Mouse (Mus musculus) layer of hippocampus, adult 2 months (tissue): ENCODE measurements around the gene Sdk2. TPM values are rescaled to one million over a fixed set of nuclear protein-coding genes. Genes with fewer than 3 reads are reported as not detected.

Experiments
- DNase-seq, 2 experiments: peaks; one replicate each; pipeline ENCODE4 v3.0.0; 2022; ENCODE audit warnings: low spot score in 2 of 2
- H3K27ac ChIP-seq: fragments of 200-600 bp; 2 replicates; pipeline ENCODE4 v1.8.1; 2022
- H3K4me3 ChIP-seq: fragments of 200-600 bp; 2 replicates; pipeline ENCODE4 v1.8.1; 2022; ENCODE audit warnings: mild to moderate bottlenecking
- CTCF ChIP-seq: fragments of 200-600 bp; conservative IDR thresholded peaks from 2 replicates; pipeline ENCODE4 v1.8.1; 2022; ENCODE audit warnings: antibody characterized with exemption, mild to moderate bottlenecking, moderate library complexity
- total RNA-seq, 2 experiments: library from RNA; stranded (reverse); gene quantifications; 2 replicates each; pipeline ENCODE4 v1.2.3; 2021

Sdk2 gene
- total RNA-seq, 2 experiments from 2014 or later, result 22.2 to 24.8 TPM

GRCm38 (mm10) chr11:113816439-113816838 lies 250.4 kb downstream of the Sdk2 start:
- no peak for TF ChIP-seq CTCF
- no peak for DNase-seq
- H3K4me3 ChIP-seq, result no peak overlapping the region
- H3K27ac ChIP-seq, result no peak overlapping the region

GRCm38 (mm10) chr11:113811546-113812339 lies 255.1 kb downstream of the Sdk2 start:
- Histone ChIP-seq H3K4me3 (no peak overlapping the region; the same call in 1 of the 2 replicates), H3K27ac (no peak overlapping the region)
- TF ChIP-seq CTCF, result peak; percentile 13
- no peak for DNase-seq

DNA sequence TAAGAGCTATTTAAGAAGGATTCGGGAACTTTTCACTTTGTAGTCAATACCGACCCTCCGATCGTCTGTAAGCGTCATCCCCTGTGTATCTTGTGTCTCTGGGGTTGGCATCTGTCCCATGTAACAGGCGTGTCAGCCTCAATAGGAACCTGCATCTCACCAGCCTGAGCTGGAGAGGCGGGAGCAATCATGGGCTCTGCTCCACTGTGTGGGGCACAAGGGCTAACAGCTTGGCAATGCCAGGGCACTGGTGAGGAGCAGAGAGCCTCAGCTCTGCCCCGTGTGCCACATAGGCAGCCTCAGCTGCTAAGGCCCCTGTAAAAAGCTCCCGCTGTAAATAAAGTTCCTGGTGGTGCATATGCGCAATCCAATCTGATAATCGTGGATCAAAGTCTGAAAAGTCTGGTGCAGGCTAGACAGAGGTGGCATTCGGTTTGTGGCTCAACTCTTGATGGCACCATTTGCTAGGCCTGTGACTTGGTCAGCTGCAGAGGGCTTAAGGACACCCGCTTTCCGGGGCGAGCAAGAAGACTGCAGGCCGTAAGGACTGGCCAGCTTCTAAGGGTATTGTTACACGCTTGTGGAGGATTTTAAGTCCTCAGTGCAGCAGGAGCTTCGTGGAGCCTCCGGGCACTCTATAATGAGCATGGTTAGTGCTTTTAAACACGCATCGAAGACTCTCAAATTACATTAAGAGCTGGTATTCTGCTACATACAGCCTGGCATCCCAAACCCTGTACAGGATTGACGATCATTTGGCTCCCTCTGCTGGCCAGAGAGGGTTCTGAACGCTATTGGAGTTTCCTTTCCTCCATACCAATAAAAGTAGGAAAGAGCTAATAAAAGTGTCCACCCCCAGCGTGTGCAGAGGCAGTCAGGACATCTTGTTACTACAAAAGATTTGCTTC lies 256.0 kb downstream of the Sdk2 start:
- no peak overlapping the region; the same call in 1 of the 2 replicates for H3K4me3 ChIP-seq
- TF ChIP-seq CTCF, result peak; percentile 96
- peak overlapping the region; percentile 60; the same call in 1 of the 2 replicates for H3K27ac ChIP-seq
- peak; percentile 82 to 88 for DNase-seq

GRCm38 (mm10) chr11:113807086-113807485 lies 259.8 kb downstream of the Sdk2 start:
- no peak for DNase-seq
- Histone ChIP-seq H3K27ac (peak overlapping the region; percentile 63; the same call in 1 of the 2 replicates), H3K4me3 (no peak overlapping the region)
- TF ChIP-seq CTCF, result no peak

DNA sequence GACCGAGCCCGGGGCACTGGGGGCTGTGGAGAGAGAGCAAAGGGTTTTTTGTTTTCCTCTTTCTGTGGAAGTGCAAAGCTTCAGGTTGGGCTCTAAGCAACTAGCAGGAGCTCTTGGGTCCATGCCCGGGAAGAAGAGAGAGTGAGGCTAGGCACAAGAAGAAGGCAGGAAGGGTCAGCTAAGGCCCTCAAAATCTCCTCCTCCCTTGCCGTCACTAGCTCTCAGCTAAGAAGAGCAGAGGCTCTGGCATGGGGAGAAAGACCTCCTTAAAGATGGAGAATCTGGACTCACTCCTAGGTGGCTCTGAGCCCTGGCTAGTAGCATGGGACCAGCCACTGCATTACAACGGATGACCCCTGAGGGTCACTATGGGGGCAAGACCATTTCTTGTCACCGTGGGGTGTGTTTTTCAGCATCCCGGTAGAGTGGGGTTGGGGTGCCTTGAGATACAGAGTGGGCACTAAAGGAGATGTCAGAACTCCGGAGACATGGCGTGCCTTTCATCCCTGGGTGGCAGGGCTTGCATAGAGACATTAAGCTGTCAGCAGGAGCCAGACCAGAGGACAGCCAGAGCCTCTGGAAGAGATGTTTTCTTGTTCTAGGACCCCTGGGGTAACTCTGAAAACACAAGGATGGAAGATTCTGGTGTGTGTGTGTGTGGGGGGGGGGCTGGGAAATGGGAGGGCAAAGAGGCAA lies 260.3 kb downstream of the Sdk2 start:
- peak overlapping the region; percentile 63 for H3K27ac ChIP-seq
- H3K4me3 ChIP-seq, result no peak overlapping the region
- no peak for TF ChIP-seq CTCF
- DNase-seq, result peak in 1 of 2 experiments; percentile 47

DNA sequence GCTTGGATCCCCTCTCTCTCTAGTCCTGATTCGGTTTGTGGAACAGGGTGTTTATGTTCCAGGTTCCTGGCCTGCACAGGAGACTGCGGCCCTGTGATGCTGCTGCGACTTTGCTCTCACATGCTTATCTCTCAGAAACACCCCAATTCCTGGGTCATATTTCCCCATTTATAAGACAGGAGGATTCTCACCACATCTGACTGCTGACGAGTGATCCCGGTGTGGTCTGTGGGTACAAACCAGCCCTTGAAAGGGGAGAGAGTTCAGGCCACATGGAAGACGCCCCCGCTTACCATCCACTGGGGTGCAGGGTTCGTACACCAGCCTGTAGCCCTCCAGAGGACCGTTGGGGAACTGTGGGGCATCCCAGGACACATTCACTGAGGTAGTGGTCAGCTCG lies 260.9 kb downstream of the Sdk2 start:
- peak; percentile 57 for TF ChIP-seq CTCF
- DNase-seq, result no peak
- Histone ChIP-seq H3K4me3 (no peak overlapping the region), H3K27ac (peak overlapping the region; percentile 63)

DNA sequence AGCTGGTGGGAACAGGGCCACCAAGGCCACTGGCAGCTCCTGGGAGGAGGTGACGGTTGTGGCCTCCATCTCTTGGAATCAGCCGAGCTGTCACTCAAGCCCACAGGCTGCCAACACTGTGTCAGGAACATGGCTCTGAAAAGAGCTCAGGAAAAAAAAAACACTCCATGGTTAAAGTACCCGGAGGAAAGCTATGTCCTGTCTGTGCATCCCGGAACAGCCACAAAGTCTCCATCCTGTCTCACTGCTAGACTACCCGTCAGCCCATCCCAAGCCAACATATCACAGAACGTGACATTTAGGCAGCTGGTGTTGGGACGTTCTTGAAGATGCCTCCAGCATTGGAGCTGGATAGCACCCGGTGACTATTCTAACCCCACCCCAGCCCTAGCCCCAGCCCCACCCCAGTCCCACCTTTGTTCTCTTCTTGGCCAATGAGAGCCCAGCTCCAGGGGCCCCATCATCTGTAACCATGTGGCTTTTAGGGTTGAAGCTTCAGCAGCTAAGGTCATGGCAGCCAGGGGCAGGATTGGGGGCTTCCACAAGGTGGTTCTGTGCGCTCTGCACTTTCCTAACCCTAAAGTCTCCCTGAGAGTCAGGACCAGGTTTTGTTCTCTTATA lies 263.4 kb downstream of the Sdk2 start:
- Histone ChIP-seq H3K4me3 (no peak overlapping the region), H3K27ac (peak overlapping the region; percentile 43; the same call in 1 of the 2 replicates)
- TF ChIP-seq CTCF, result no peak
- no peak for DNase-seq

DNA sequence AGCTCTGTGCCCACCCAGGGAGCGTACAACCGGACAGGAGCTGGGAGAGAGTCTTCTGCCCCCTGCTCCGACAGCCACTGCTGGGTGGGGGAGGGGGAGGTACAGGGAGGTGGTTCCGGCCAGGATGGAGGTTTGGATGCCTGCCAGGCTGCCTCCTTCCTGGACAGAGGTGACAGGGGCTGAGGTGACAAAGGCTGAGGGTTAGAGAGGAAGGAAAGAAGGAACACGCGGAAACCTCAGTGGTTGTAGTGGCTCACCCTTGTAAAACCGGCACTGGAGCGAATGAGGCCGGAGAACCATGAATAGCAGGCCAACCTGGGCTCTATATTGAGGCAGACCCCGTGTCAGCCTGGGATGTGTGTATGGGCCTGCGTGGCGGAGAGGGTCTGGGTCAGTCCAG lies 264.4 kb downstream of the Sdk2 start:
- DNase-seq, result no peak

DNA sequence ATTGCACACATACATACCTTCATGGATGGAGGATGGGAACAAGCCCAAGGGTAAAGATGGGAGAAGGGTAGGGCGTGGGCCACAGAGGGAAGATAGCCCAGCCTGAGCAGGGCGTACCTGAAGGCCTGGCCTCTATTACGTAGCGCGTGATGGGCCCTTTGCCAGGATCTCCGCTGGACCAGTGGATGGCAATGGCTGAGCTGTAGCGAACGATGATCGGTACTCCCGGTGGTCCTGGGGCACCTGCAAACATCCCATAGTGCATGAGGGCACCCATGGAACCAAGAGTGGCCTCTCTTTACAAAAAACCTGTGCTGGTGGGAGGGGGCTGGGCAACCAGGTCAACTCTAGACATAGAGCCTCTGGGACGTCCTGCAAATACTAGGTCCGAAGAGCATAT lies 266.8 kb downstream of the Sdk2 start:
- no peak for TF ChIP-seq CTCF
- Histone ChIP-seq H3K4me3 (no peak overlapping the region), H3K27ac (no peak overlapping the region)
- no peak for DNase-seq

More for the DNA sequence above, 264.4 kb downstream of the Sdk2 start:
- Histone ChIP-seq H3K27ac (no peak overlapping the region), H3K4me3 (no peak overlapping the region)
- no peak for TF ChIP-seq CTCF

- TF ChIP-seq CTCF, result no peak
- DNase-seq, result no peak
- Histone ChIP-seq H3K4me3 (no peak overlapping the region), H3K27ac (peak overlapping the region; percentile 89)
Observed at GRCm38 (mm10) chr11:113799041-113799447, 267.8 kb downstream of the Sdk2 start.

- peak; percentile 83 to 87 for DNase-seq
- H3K4me3 ChIP-seq, result no peak overlapping the region
- no peak for TF ChIP-seq CTCF
- H3K27ac ChIP-seq, result peak overlapping the region; percentile 89
Observed at GRCm38 (mm10) chr11:113798011-113798410, 268.8 kb downstream of the Sdk2 start.
